Mouse (Mus musculus) neutrophil, adult 5-6 weeks (primary cell): Measurements from ENCODE around the gene Rin2. TPM values are rescaled to one million over a fixed set of nuclear protein-coding genes. Genes with fewer than 3 reads are reported as not detected.

ENCODE experiments used
- ATAC-seq: fragments of 151-379, 151-347 bp; 2 replicates; pipeline ENCODE4 v1.8.0; 2017; ENCODE audit warnings: mild to moderate bottlenecking, moderate TSS enrichment; ENCODE audit not compliant: insufficient number of reproducible peaks, poor library complexity, low FRiP score, severe bottlenecking; ENCODE audit errors: extremely low read depth
- total RNA-seq: library from RNA; stranded (forward); fragments of 200-1000 nt; gene quantifications from 2 replicates; pipeline ENCODE4 v1.2.3, GENCODE M21; 2017

Gene Rin2
- total RNA-seq, 1 experiment from 2014 or later: 21.3 TPM

DNA sequence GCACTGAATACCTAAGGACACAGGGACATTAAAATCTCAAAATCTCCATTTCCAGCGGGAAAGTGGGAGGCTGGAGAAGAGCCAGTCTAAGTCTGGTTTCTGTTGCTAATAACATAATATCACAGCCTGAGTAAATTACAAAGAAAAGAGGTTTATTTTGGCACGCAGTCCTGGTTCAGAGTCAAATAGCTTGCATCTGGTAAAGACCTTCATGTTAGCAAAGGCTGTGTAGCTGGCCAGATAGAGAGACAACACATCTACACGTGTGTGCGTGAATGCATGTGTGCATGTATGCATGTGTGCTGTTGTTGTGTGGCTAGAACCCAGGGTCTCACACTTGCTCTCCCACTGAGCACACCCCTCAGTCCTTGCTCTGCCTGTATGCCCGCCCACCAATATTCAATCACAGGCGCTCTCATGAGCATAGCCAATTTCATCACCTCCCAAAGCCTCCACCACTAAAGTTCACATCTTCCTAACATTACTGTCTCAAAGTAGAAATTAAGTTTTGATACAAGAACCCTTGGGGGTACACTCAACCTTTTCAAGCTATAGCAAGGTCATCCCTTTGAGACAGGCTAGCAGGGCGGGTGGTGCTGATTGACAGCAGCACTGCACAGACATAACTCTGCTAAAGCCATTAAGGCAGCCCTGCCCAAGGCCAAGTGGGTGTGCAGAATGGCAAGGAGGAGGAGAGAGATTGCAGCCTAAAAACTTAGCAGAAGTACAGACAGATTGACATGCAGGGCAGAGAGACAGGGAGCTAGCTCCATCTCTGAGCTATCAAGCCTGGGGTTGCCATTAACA is 95.9 kb downstream of the Rin2 start:
- no peak for ATAC-seq

DNA sequence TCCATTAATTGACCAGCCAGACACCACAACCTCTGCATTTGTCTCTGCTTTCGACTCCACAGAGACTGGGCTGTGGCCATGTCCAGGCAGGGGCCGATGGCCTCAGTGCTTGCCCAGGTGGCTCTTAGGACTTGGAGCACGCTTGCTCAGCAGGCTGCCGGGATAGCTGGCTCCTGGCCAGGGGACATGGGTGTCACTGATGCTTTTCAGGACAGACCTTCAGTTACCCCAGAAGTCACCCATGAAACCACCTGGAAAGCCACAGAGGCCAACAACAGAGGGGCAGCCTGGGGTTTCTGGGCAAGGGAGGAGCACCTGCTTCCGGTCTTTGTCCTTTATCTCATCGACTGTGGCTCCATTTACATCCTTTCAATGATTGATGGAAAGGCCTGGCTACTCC is 108.2 kb downstream of the Rin2 start:
- no peak for ATAC-seq

DNA sequence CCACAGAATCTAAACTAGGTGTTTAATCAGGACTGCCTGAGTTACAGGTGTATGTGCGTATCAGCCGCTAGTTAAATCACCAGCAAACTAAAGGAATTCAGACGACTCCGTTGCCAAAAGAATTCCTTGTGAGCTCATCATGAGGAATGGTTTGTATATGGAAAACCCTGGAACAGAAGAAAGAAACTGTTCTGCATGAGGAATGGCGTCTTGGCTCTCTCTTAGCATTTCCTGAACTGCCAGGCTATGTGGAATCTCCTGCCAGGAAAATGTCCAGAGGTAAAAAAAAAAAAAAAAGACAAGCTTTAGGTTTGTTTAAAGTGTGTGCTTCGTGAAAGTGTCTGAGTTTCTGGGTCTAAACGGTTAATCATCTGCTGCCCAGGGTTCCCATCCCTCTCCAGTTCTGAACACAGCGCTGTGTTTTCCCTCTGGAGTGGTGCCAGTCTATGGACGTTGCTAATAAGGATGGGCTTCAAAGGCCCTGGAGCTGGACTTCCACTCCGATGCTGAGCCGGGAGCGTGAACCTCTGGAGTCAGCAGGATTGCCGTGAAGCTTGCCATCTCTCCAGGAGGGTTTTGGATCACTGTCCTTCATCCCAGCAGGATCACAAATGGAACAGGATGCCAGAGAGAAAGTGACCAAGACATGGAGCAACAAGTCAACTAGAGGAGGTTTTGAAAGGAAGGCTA is 109.4 kb downstream of the Rin2 start:
- ATAC-seq: no peak

DNA sequence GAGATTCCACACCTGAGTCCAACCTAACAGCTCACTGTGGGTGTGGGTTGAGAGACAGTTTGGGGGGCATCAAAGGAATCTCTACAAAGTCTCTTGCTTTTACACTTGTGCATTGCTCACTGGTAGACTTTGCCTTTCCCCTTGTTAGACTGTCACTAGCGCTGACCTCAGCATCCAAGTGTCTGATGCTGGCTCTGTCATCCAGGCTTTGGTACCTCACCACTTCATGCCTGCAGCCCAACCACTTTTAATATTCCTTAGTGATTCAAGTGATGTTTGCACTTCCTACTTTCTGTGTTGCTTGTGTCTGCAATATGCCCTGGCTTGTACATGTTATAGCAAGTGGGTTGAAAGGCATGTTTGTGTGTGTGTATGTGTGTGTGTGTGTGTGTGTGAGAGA is 109.9 kb downstream of the Rin2 start:
- no peak for ATAC-seq

DNA sequence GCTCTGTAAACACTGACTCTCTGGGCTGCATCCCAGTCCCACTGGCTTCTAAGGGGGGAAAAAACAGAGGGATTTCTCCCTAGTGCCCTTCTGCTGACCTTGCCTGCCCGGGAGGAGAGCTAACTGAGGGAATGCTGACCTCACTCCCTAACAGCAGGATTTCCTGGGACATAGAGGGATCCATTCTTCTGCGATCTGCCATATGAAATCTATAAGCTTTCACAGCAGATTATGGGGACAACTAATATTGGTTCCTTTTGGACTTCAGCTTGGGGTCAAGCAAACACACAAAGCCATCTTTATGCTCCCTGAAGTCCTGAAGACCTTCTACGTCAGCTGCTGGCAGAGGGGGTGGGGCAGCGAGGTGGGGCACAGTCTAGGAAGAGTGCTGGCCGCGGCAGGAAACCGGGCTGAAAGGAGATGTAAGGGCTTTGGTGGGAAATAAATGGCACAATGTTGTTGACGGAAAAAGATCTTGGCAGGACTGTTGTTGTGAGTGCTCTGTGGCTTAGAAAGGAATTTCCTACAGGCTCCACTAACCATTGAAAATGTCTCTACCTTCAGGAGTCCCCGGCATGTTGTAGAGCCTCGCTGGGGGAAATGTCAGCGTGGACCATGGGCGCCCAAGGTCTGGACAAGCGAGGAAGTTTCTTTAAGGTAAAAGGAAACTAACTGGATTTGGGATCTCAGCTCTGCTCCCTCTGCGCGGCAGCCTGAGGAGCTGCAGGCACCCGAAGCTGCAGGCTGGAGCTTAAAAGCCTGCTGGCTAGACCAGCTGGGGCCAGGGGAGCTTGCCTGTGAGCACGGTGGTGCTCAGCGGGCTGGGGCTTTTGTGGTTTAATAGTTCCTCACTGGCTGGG is 111.0 kb downstream of the Rin2 start:
- no peak for ATAC-seq

DNA sequence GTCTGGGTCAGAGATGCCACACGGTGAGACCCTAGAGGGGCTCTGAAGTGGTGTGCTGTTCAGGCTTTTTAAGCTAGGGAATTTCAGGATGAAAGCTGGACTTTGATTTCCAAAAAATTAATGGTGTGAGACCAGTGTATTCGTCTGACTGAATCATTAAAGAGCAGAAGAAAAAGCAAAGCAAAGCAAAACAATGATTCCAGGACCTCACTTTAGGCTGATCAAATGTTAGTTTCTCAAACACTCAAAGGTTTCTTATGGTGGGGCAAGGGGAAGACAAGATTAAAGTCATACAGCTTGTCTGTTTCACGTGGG is 111.6 kb downstream of the Rin2 start:
- no peak for ATAC-seq

DNA sequence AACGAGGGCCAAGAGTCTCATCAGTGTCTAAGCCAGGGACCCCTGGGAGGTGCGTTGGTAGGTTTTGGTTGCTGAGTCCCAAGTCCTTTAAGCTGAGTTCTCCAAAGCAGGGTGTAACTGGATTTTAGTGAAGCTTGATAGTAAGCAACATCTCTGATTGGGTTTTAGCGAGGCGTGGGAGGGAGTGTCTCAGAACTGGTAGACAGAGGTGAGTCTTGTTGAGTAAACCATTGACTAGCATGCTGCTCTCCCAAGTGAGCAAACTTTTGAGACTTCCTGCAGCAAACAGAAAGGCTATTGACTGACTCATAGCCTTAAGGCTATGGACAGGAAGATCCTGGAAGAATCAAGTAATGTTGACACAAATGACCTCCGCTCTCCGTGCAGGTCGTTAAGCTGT is 112.5 kb downstream of the Rin2 start:
- ATAC-seq: no peak

DNA sequence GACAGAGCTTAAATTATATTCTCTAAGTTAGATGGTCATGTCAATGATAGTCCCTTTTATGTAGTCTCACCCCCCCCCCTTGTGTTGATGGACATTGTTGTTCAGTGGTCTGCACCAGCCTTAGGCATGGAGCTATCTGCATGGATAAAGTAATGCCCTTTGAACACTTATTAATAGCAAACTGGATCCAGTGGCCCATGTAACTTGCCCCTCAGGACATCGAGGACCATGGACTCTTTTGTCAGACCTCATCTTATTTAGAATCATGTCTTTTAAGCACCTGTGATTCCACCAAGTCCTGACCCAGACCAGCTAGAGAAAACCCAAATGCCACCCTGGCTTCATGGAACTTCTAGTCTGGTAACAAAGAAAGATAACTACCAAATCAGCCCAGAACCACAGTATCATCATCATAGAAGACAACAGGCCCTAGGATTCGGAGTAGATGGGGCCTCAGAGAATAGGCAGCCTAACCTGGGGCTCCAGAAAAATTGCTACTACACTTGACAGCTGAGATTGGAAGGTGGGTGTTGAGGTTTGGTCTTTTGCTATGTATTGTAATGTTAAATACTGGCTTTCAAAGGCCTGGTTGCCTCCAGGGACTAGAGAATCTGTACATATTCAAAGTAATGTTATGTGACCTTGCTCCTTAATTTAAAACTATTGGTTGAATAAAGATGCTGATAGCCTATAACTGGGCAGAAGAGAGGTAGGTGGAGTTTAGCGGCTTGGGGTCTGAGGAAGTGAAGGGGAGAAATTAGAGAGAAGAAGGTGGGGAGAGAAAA is 113.7 kb downstream of the Rin2 start:
- no peak for ATAC-seq

DNA sequence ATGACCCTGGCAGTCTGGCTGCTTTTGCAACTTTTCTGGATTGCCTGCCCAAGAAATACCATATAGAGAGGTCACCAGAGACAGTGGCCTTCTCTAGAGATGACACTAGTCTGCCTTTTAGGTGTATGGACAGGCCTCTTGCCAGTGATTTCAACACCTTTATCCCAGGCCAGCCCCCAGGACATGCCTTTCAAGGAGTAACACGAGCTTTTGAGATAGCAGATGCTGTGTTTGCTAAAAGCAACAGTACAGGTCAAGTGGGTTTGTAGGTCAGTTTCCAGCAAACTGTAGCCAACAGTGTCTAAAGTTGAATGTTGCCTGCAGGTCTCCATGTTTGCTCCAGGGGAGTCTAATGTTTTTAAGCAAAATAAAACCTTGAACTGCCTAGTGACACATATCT is 118.7 kb downstream of the Rin2 start:
- ATAC-seq: no peak

DNA sequence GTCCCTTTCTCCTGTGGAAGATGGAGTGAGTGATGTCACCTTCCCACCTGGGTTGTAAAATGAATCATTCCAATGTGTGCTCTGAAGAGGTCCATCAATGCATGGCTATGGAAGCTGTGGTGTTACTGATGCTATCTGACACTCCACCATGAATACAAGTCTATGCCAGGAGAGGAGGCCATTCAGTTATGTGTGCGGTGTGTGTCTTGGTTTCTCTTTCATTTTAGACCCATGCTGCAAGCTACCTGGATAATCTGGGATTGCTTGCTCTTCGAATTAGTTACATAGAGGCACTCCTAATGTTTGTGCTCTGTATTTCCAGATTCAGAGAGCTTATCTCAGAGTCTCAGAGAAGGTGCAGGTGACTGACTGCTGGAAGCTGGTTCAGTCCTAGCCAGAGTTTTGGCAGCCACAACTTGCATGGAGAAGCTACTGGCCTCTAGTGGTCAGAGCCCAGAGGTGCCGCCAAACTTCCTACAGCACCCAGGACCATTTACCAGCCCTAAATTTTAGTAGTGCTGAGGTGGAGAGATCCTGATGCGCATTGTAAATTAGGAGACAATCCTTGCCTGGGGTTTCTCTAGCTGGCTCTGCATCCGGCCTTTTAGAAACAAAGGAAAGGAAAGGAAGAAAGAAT is 119.4 kb downstream of the Rin2 start:
- ATAC-seq: peak; percentile 63

DNA sequence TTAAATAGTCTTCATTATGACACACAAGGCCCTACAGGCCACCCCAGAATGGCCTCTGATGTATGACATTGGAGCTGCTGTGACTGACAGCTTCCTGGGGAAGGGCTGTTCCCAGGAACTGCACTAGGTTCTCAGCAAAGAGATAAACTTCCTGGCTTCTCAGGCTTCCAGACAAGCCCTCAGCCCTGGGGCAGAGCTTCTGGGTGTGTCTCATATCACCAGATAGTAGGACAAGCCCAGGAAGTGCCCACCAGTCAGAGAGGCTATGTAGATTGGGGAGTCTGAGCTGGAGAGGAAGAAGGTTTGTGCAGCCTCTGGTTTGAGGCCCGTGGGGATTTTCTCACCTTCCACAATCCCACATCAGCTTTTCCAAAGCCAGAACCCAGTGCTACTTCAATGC is 122.8 kb downstream of the Rin2 start:
- ATAC-seq: no peak

DNA sequence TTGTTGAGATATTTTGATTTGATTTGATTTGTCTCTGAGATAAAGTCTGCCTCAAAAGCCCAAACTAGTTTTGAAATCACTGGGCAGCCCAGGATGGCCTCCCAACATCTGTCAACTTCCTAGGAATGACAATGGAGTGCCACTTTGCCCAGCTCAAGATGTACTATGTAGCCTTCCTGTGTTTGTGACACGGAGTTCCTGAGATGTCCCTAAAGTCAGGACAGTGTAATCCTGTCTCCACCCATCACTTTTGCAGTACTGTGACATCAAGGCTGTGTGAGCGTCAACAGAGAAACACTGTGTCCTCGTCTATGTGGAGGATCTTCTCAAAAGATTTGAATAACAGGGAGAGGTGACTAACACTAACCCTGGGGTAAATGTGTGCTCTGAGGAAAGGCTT is 123.9 kb downstream of the Rin2 start:
- ATAC-seq: no peak

DNA sequence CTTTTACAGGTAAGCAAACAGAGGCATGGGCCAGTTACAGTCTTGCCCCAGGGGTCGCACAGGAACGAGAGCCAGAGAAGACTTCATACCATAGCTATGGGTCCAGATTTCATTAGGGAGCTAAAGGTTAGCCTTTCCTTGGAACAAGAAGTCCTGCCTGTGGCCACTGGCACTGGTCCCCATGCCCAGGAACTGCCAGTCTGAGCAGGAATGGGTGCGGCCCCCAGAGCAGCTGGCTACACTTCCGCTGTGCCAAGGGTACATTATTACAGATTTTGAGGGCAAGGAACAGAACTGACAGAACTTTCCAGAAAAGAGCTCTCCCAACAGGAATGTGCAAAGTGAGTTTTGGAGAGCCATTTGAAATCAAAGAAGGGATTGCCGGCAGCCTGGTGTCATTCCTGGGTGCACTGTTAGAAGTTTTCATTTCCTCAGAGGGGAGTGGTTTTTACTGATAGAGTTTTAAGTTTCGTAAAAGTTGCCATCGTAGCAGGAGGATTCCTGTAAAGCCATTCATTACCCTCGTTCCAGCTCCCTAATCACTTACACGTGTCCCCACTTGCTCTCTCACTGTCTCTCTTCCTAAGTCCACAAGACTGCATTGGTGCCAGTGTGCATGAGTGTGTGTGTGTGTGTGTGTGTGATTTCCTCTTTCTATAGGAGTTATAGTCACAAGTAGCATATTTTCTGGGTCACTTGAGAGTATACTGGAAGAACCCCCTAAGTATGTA is 126.5 kb downstream of the Rin2 start:
- ATAC-seq: no peak

DNA sequence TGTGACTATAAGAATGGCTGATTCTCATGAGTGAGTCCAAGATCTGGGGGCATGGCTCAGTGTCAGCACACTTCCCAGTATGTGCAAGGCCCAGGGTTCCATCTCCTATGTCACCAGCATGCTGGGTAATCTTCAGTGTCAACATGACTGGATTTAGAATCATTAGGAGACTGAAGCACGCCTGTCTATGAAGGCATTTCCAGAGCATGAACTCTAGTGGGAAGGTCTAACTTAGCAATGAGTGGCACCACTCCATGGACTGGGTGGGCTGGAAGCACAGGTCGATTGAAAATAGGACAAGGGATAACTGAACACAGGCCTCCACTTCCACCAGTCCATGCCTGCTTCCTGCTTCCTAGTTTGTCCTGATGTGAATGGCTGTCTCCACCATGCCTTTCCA is 127.6 kb downstream of the Rin2 start:
- no peak for ATAC-seq

DNA sequence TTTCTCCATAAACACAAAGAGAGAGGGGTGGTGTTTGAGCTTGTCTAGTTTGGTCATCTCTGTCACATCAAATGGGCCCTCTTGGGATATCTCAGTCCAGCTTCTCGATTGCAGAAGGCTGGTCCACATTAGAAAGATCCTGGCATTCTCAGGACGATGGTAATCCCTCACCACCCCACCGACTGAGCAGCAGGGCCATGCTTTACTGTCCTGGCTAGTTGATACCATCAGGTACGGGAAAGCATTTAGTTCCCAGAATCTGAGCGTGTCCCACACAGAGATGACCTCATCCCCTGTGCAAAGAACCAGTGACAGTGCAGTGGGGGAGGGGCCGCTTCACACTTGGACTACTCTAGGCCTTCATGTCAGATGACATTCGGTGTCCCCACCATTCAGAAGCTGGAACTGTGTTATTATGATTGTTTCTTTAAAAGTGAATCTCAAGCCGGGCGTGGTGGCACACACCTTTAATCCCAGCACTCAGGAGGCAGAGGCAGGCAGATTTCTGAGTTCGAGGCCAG is 128.9 kb downstream of the Rin2 start:
- ATAC-seq: no peak

DNA sequence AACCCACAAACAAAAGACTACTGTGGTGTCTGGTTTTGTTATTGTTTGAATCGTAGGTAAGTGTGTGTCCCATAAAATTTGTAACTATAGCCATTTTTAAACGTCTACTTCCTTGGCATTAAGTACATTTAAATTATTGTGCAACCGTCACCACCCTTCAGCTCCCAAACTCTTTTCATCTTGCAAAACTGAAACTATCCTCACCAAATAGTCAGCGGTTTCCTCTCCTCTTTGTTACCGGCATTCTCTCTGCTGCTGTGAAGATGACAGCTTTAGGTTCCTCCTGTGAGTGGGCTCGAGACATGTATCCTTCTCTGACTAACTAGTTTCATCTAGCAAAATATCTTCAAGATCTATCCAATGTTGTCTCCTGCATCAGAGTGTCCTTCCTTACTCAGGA is 129.5 kb downstream of the Rin2 start:
- ATAC-seq: no peak

DNA sequence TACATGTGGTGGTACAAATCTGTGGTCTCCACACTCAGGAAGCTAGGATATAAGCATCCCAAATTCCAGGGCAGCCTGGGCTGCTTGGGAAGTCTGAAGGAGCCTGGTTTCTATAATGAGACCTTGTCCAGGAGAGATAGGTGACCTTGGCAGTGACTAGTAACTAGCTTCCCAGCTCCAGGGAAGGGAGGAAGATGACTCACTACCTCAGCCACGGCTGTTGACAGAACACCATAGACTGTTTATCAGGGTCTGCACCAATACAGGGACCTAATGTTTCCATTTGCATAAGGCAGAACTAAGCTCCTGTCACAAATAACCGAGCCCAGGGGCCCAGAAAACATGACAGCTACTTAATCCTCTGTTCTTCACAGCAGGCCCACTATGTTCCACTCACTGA is 132.3 kb downstream of the Rin2 start:
- no peak for ATAC-seq

DNA sequence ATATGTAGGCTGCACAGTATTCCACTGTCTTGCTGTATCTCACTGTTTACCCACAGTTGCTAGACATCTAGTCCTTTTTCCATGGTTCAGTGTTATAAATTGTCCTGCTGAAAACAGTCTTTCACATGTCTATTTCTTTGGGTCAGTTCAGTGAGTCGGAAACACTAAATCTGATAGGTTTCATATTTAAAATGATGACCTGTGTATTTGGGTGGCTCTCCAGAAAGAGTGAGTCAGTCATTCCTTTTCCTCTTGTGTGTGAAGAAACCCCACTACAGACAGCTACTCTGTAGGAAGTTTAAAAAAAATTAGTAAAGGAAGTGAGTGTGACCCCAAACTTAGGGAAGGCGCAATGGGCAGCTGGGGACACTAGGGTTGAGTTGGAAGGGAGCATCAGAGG is 133.2 kb downstream of the Rin2 start:
- ATAC-seq: no peak
